Mouse (Mus musculus): ENCODE measurements at regions not wholly inside any gene's neighbourhood (a gene's known extent, or its start where the extent isn't known, plus 50 kb on each side); places are given as distances from the start of the nearest gene placed in this dataset.
A peak's percentile ranks its signal among the peaks of the same experiment; 100 is the strongest.

GRCm38 (mm10) chr2:115468471-115468909, 113.0 kb upstream of the BC052040 start:
- Histone ChIP-seq H3K27me3 (ENCODE audit: insufficient read depth, low read length) (no peaks in the 10 kb centered on the region), H3K9me3 (ENCODE audit: low read length) (no peaks in the 10 kb centered on the region), H3K4me3 (replicated peaks; ENCODE audit: low read length) (no peak overlapping the region), H3K4me1 (replicated peaks; ENCODE audit: low read depth, low read length) (peaks cover 9% of the 10 kb centered on the region; the same call in 1 of the 2 replicates), H3K36me3 (ENCODE audit: insufficient read depth, low read length) (no peaks in the 10 kb centered on the region)
- no peak for TF ChIP-seq CTCF (conservative IDR thresholded peaks at IDR 0.05; ENCODE audit: low read length)
- no peak for TF ChIP-seq NANOG (IDR thresholded peaks at IDR 0.05; ENCODE audit: borderline replicate concordance, low read length)
- no peak for TF ChIP-seq POU5F1 (IDR thresholded peaks at IDR 0.05; ENCODE audit: borderline replicate concordance, low read length)

- TF ChIP-seq NANOG (IDR thresholded peaks at IDR 0.05; ENCODE audit: borderline replicate concordance, low read length), result no peak
- peak; percentile 83; the same call in 1 of the 2 replicates for TF ChIP-seq POU5F1 (IDR thresholded peaks at IDR 0.05; ENCODE audit: borderline replicate concordance, low read length)
- TF ChIP-seq CTCF (conservative IDR thresholded peaks at IDR 0.05; ENCODE audit: low read length), result no peak
- no peak overlapping the region for H3K4me3 ChIP-seq (replicated peaks; ENCODE audit: low read length)
- no peaks in the 10 kb centered on the region for H3K9me3 ChIP-seq (ENCODE audit: low read length)
- no peaks in the 10 kb centered on the region for H3K27me3 ChIP-seq (ENCODE audit: insufficient read depth, low read length)
- no peaks in the 10 kb centered on the region for H3K36me3 ChIP-seq (ENCODE audit: insufficient read depth, low read length)
- peaks cover 9% of the 10 kb centered on the region; the same call in 1 of the 2 replicates for H3K4me1 ChIP-seq (replicated peaks; ENCODE audit: low read depth, low read length)
Measured at GRCm38 (mm10) chr2:115469165-115469821, 112.2 kb upstream of the BC052040 start.

- Histone ChIP-seq H3K36me3 (ENCODE audit: insufficient read depth, low read length) (no peaks in the 10 kb centered on the region), H3K9me3 (ENCODE audit: low read length) (no peaks in the 10 kb centered on the region), H3K27me3 (ENCODE audit: insufficient read depth, low read length) (no peaks in the 10 kb centered on the region), H3K4me3 (replicated peaks; ENCODE audit: low read length) (no peak overlapping the region), H3K4me1 (replicated peaks; ENCODE audit: low read depth, low read length) (peaks cover 9% of the 10 kb centered on the region; the same call in 1 of the 2 replicates)
- TF ChIP-seq POU5F1 (IDR thresholded peaks at IDR 0.05; ENCODE audit: borderline replicate concordance, low read length), result no peak
- TF ChIP-seq NANOG (IDR thresholded peaks at IDR 0.05; ENCODE audit: borderline replicate concordance, low read length), result no peak
- TF ChIP-seq CTCF (conservative IDR thresholded peaks at IDR 0.05; ENCODE audit: low read length), result no peak
Measured at GRCm38 (mm10) chr2:115472393-115472792, 109.1 kb upstream of the BC052040 start.

- Histone ChIP-seq H3K4me1 (replicated peaks; ENCODE audit: low read depth, low read length) (no peaks in the 10 kb centered on the region), H3K4me3 (replicated peaks; ENCODE audit: low read length) (no peak overlapping the region), H3K9me3 (ENCODE audit: low read length) (no peaks in the 10 kb centered on the region), H3K27me3 (ENCODE audit: insufficient read depth, low read length) (no peaks in the 10 kb centered on the region), H3K36me3 (ENCODE audit: insufficient read depth, low read length) (no peaks in the 10 kb centered on the region)
- TF ChIP-seq NANOG (IDR thresholded peaks at IDR 0.05; ENCODE audit: borderline replicate concordance, low read length) (no peak), POU5F1 (IDR thresholded peaks at IDR 0.05; ENCODE audit: borderline replicate concordance, low read length) (no peak)
Measured at GRCm38 (mm10) chr2:115483418-115484288, 97.9 kb upstream of the BC052040 start.

GRCm38 (mm10) chr2:115488465-115488864, 93.1 kb upstream of the BC052040 start:
- Histone ChIP-seq H3K36me3 (ENCODE audit: insufficient read depth, low read length) (no peaks in the 10 kb centered on the region), H3K4me1 (replicated peaks; ENCODE audit: low read depth, low read length) (no peaks in the 10 kb centered on the region), H3K27me3 (ENCODE audit: insufficient read depth, low read length) (no peaks in the 10 kb centered on the region), H3K9me3 (ENCODE audit: low read length) (no peaks in the 10 kb centered on the region), H3K4me3 (replicated peaks; ENCODE audit: low read length) (no peak overlapping the region)
- TF ChIP-seq CTCF (conservative IDR thresholded peaks at IDR 0.05; ENCODE audit: low read length) (no peak), POU5F1 (IDR thresholded peaks at IDR 0.05; ENCODE audit: borderline replicate concordance, low read length) (no peak), NANOG (IDR thresholded peaks at IDR 0.05; ENCODE audit: borderline replicate concordance, low read length) (no peak)

GRCm38 (mm10) chr2:115493020-115493419, 88.5 kb upstream of the BC052040 start:
- Histone ChIP-seq H3K27me3 (ENCODE audit: insufficient read depth, low read length) (no peaks in the 10 kb centered on the region), H3K9me3 (ENCODE audit: low read length) (no peaks in the 10 kb centered on the region), H3K4me3 (replicated peaks; ENCODE audit: low read length) (no peak overlapping the region), H3K36me3 (ENCODE audit: insufficient read depth, low read length) (no peaks in the 10 kb centered on the region), H3K4me1 (replicated peaks; ENCODE audit: low read depth, low read length) (no peaks in the 10 kb centered on the region)
- no peak for TF ChIP-seq POU5F1 (IDR thresholded peaks at IDR 0.05; ENCODE audit: borderline replicate concordance, low read length)

GRCm38 (mm10) chr2:115499904-115500303, 81.6 kb upstream of the BC052040 start:
- no peaks in the 10 kb centered on the region for H3K4me1 ChIP-seq (replicated peaks; ENCODE audit: low read depth, low read length)
- H3K36me3 ChIP-seq (ENCODE audit: insufficient read depth, low read length), result no peaks in the 10 kb centered on the region
- no peak overlapping the region for H3K4me3 ChIP-seq (replicated peaks; ENCODE audit: low read length)
- H3K27me3 ChIP-seq (ENCODE audit: insufficient read depth, low read length), result no peaks in the 10 kb centered on the region
- no peaks in the 10 kb centered on the region for H3K9me3 ChIP-seq (ENCODE audit: low read length)
- no peak for TF ChIP-seq POU5F1 (IDR thresholded peaks at IDR 0.05; ENCODE audit: borderline replicate concordance, low read length)
- no peak for TF ChIP-seq NANOG (IDR thresholded peaks at IDR 0.05; ENCODE audit: borderline replicate concordance, low read length)
- no peak for TF ChIP-seq CTCF (conservative IDR thresholded peaks at IDR 0.05; ENCODE audit: low read length)

GRCm38 (mm10) chr2:115509527-115509926, 72.0 kb upstream of the BC052040 start:
- Histone ChIP-seq H3K27me3 (ENCODE audit: insufficient read depth, low read length) (no peaks in the 10 kb centered on the region), H3K4me3 (replicated peaks; ENCODE audit: low read length) (no peak overlapping the region), H3K36me3 (ENCODE audit: insufficient read depth, low read length) (no peaks in the 10 kb centered on the region), H3K9me3 (ENCODE audit: low read length) (peaks cover 27% of the 10 kb centered on the region), H3K4me1 (replicated peaks; ENCODE audit: low read depth, low read length) (0 out of 2 replicates have a peak, but pooled peaks cover 6% of the 10 kb centered on the region)
- no peak for TF ChIP-seq NANOG (IDR thresholded peaks at IDR 0.05; ENCODE audit: borderline replicate concordance, low read length)
- TF ChIP-seq POU5F1 (IDR thresholded peaks at IDR 0.05; ENCODE audit: borderline replicate concordance, low read length), result no peak
- TF ChIP-seq CTCF (conservative IDR thresholded peaks at IDR 0.05; ENCODE audit: low read length), result no peak
